Mouse (Mus musculus): ENCODE results near the gene Leprot. TPM values are rescaled to one million over a fixed set of nuclear protein-coding genes. Genes with fewer than 3 reads are reported as not detected.

The Leprot gene
- 59.8 and 67.7 TPM in 2 replicates for polyA plus RNA-seq (2016; fragmentation: Nextera tagmentation; extraction: Ambion mirVana)

- H3K4me1 ChIP-seq: peaks cover 23% of the 10 kb centered on the region
- under 1% methylated on average over 39 of the region's 39 CpGs for WGBS
- no peaks in the 10 kb centered on the region for H3K9me3 ChIP-seq
- no peaks in the 10 kb centered on the region for H3K27me3 ChIP-seq (replicated peaks; ENCODE audit: low read depth, poor library complexity, severe bottlenecking)
- peak within 1 kb of the TSS; percentile 98 for H3K27ac ChIP-seq (replicated peaks)
- peak; percentile 99 for DNase-seq (ENCODE audit: low spot score)
- H3K36me3 ChIP-seq (replicated peaks): no peaks in the 10 kb centered on the region
- peak within 1 kb of the TSS; percentile 89 for H3K4me3 ChIP-seq
These were observed at the start of gene Leprot for GRCm38 (mm10) chr4:101647196-101647905. Gene Leprot, plus strand, starts transcription at chr4:101647718.

GRCm38 (mm10) chr4:101601758-101602157 lies 45.8 kb upstream of the Leprot start:
- Histone ChIP-seq H3K27ac (replicated peaks) (no peak overlapping the region), H3K9me3 (no peaks in the 10 kb centered on the region), H3K4me3 (no peak overlapping the region), H3K4me1 (no peaks in the 10 kb centered on the region), H3K27me3 (replicated peaks; ENCODE audit: low read depth, poor library complexity, severe bottlenecking) (no peaks in the 10 kb centered on the region), H3K36me3 (replicated peaks) (no peaks in the 10 kb centered on the region)
- peak; percentile 16 for DNase-seq (ENCODE audit: low spot score)

GRCm38 (mm10) chr4:101603635-101604034 lies 43.9 kb upstream of the Leprot start:
- 77% methylated on average over 3 of the region's 3 CpGs for WGBS
- H3K27ac ChIP-seq (replicated peaks): no peak overlapping the region
- H3K4me1 ChIP-seq: no peaks in the 10 kb centered on the region
- DNase-seq (ENCODE audit: low spot score): no peak
- no peaks in the 10 kb centered on the region for H3K27me3 ChIP-seq (replicated peaks; ENCODE audit: low read depth, poor library complexity, severe bottlenecking)
- H3K4me3 ChIP-seq: no peak overlapping the region
- no peaks in the 10 kb centered on the region for H3K9me3 ChIP-seq
- no peaks in the 10 kb centered on the region for H3K36me3 ChIP-seq (replicated peaks)

- WGBS: 72% methylated on average over 5 of the region's 5 CpGs
- H3K36me3 ChIP-seq (replicated peaks): no peaks in the 10 kb centered on the region
- no peaks in the 10 kb centered on the region for H3K4me1 ChIP-seq
- no peaks in the 10 kb centered on the region for H3K9me3 ChIP-seq
- no peak overlapping the region for H3K4me3 ChIP-seq
- no peak for DNase-seq (ENCODE audit: low spot score)
- no peak overlapping the region for H3K27ac ChIP-seq (replicated peaks)
- H3K27me3 ChIP-seq (replicated peaks; ENCODE audit: low read depth, poor library complexity, severe bottlenecking): no peaks in the 10 kb centered on the region
These were observed 31.0 kb upstream of the Leprot start for GRCm38 (mm10) chr4:101616520-101616919.

- Histone ChIP-seq H3K36me3 (replicated peaks) (no peaks in the 10 kb centered on the region), H3K27ac (replicated peaks) (no peak overlapping the region), H3K9me3 (no peaks in the 10 kb centered on the region), H3K4me1 (no peaks in the 10 kb centered on the region), H3K4me3 (no peak overlapping the region), H3K27me3 (replicated peaks; ENCODE audit: low read depth, poor library complexity, severe bottlenecking) (no peaks in the 10 kb centered on the region)
- no peak for DNase-seq (ENCODE audit: low spot score)
- 69% methylated on average over 2 of the region's 2 CpGs for WGBS
These were observed 29.8 kb upstream of the Leprot start for GRCm38 (mm10) chr4:101617742-101618141.

GRCm38 (mm10) chr4:101620206-101620605 lies 27.3 kb upstream of the Leprot start:
- H3K4me3 ChIP-seq: no peak overlapping the region
- 54% methylated on average over 2 of the region's 2 CpGs for WGBS
- no peak for DNase-seq (ENCODE audit: low spot score)
- H3K4me1 ChIP-seq: no peaks in the 10 kb centered on the region
- no peak overlapping the region for H3K27ac ChIP-seq (replicated peaks)
- H3K9me3 ChIP-seq: no peaks in the 10 kb centered on the region
- H3K27me3 ChIP-seq (replicated peaks; ENCODE audit: low read depth, poor library complexity, severe bottlenecking): no peaks in the 10 kb centered on the region
- no peaks in the 10 kb centered on the region for H3K36me3 ChIP-seq (replicated peaks)

GRCm38 (mm10) chr4:101621241-101621640 lies 26.3 kb upstream of the Leprot start:
- no peak overlapping the region for H3K27ac ChIP-seq (replicated peaks)
- WGBS: 83% methylated on average over 5 of the region's 5 CpGs
- H3K4me3 ChIP-seq: no peak overlapping the region
- H3K27me3 ChIP-seq (replicated peaks; ENCODE audit: low read depth, poor library complexity, severe bottlenecking): no peaks in the 10 kb centered on the region
- H3K36me3 ChIP-seq (replicated peaks): no peaks in the 10 kb centered on the region
- no peaks in the 10 kb centered on the region for H3K9me3 ChIP-seq
- no peaks in the 10 kb centered on the region for H3K4me1 ChIP-seq
- no peak for DNase-seq (ENCODE audit: low spot score)

GRCm38 (mm10) chr4:101625278-101625677 lies 22.2 kb upstream of the Leprot start:
- no peaks in the 10 kb centered on the region for H3K9me3 ChIP-seq
- 87% methylated on average over 5 of the region's 5 CpGs for WGBS
- H3K27ac ChIP-seq (replicated peaks): no peak overlapping the region
- DNase-seq (ENCODE audit: low spot score): no peak
- no peak overlapping the region for H3K4me3 ChIP-seq
- no peaks in the 10 kb centered on the region for H3K36me3 ChIP-seq (replicated peaks)
- no peaks in the 10 kb centered on the region for H3K27me3 ChIP-seq (replicated peaks; ENCODE audit: low read depth, poor library complexity, severe bottlenecking)
- no peaks in the 10 kb centered on the region for H3K4me1 ChIP-seq

- no peak overlapping the region for H3K4me3 ChIP-seq
- no peak for DNase-seq (ENCODE audit: low spot score)
- H3K27ac ChIP-seq (replicated peaks): no peak overlapping the region
- H3K36me3 ChIP-seq (replicated peaks): no peaks in the 10 kb centered on the region
- no peaks in the 10 kb centered on the region for H3K9me3 ChIP-seq
- WGBS: 80% methylated on average over 2 of the region's 2 CpGs
- H3K4me1 ChIP-seq: no peaks in the 10 kb centered on the region
- no peaks in the 10 kb centered on the region for H3K27me3 ChIP-seq (replicated peaks; ENCODE audit: low read depth, poor library complexity, severe bottlenecking)
These were observed 11.9 kb upstream of the Leprot start for GRCm38 (mm10) chr4:101635596-101635995.

GRCm38 (mm10) chr4:101637472-101637871 lies 10.0 kb upstream of the Leprot start:
- 92% methylated on average over 1 of the region's 1 CpGs for WGBS
- no peak for DNase-seq (ENCODE audit: low spot score)

GRCm38 (mm10) chr4:101640631-101641030 lies 6.9 kb upstream of the Leprot start:
- H3K4me1 ChIP-seq: no peaks in the 10 kb centered on the region

More at GRCm38 (mm10) chr4:101637472-101637871, 10.0 kb upstream of the Leprot start:
- H3K27ac ChIP-seq (replicated peaks): no peak overlapping the region
- no peak overlapping the region for H3K4me3 ChIP-seq
- H3K36me3 ChIP-seq (replicated peaks): no peaks in the 10 kb centered on the region
- no peaks in the 10 kb centered on the region for H3K27me3 ChIP-seq (replicated peaks; ENCODE audit: low read depth, poor library complexity, severe bottlenecking)
- H3K4me1 ChIP-seq: no peaks in the 10 kb centered on the region
- no peaks in the 10 kb centered on the region for H3K9me3 ChIP-seq

GRCm38 (mm10) chr4:101642708-101643107 lies 4.8 kb upstream of the Leprot start:
- WGBS: 83% methylated on average over 6 of the region's 6 CpGs
- no peak for DNase-seq (ENCODE audit: low spot score)
- Histone ChIP-seq H3K9me3 (no peaks in the 10 kb centered on the region), H3K36me3 (replicated peaks) (no peaks in the 10 kb centered on the region), H3K27me3 (replicated peaks; ENCODE audit: low read depth, poor library complexity, severe bottlenecking) (no peaks in the 10 kb centered on the region), H3K27ac (replicated peaks) (no peak overlapping the region), H3K4me1 (peaks cover 5% of the 10 kb centered on the region), H3K4me3 (no peak overlapping the region)

More at GRCm38 (mm10) chr4:101640631-101641030, 6.9 kb upstream of the Leprot start:
- WGBS: 76% methylated on average over 5 of the region's 5 CpGs
- Histone ChIP-seq H3K27ac (replicated peaks) (no peak overlapping the region), H3K9me3 (no peaks in the 10 kb centered on the region), H3K27me3 (replicated peaks; ENCODE audit: low read depth, poor library complexity, severe bottlenecking) (no peaks in the 10 kb centered on the region), H3K4me3 (no peak overlapping the region), H3K36me3 (replicated peaks) (no peaks in the 10 kb centered on the region)
- no peak for DNase-seq (ENCODE audit: low spot score)

GRCm38 (mm10) chr4:101643216-101643615 lies 4.3 kb upstream of the Leprot start:
- 85% methylated on average over 4 of the region's 4 CpGs for WGBS
- Histone ChIP-seq H3K4me3 (no peak overlapping the region), H3K27ac (replicated peaks) (no peak overlapping the region), H3K4me1 (peaks cover 5% of the 10 kb centered on the region), H3K9me3 (no peaks in the 10 kb centered on the region), H3K27me3 (replicated peaks; ENCODE audit: low read depth, poor library complexity, severe bottlenecking) (no peaks in the 10 kb centered on the region), H3K36me3 (replicated peaks) (no peaks in the 10 kb centered on the region)
- no peak for DNase-seq (ENCODE audit: low spot score)

All from embryonic facial prominence, embryonic 10.5 days (tissue).